Mouse (Mus musculus) retina, adult 2 months (tissue): ENCODE data around the gene AI597479.

Experiments
- DNase-seq: peaks from one replicate; pipeline ENCODE4 v3.0.0-alpha.2; 2012; ENCODE audit warnings: low read depth, low spot score

AI597479 gene

DNA sequence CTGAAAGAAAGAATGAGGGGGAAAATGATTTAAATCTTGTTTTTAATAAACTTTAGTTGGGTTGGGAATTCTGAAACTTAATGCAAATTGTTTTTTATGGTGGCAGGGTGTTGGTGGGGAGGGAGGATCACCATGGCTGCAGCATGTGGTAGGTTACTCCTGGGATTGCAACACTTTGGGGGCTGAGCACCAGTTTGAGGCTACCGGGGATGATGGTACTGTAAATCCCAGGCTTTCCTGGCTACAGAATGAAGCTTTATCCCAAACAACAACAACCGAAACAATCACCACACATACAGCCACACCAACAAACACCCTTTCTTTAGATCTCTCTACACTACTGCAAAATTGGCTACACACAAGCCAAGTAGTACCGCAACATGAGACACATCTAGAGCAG, 63.9 kb downstream of the AI597479 start:
- no peak for DNase-seq

DNA sequence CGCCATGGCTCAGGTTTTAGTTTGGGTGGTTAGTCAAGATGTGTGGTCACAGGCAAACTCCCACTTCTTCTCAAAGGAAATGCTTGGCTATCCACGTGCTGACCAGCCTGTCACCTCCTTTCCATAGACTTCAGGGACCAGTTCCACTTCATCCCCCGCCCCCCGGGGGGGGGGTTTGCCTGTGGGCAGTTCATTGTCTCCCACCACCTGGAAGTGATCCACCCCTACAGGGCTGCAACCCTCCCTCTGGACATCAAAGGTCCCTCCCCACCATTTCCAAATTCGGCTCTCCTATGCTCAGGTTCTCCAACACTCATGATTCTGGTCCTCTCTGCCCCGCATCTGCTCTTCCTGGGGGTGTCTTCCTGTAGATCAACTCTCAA, 64.6 kb downstream of the AI597479 start:
- no peak for DNase-seq

DNA sequence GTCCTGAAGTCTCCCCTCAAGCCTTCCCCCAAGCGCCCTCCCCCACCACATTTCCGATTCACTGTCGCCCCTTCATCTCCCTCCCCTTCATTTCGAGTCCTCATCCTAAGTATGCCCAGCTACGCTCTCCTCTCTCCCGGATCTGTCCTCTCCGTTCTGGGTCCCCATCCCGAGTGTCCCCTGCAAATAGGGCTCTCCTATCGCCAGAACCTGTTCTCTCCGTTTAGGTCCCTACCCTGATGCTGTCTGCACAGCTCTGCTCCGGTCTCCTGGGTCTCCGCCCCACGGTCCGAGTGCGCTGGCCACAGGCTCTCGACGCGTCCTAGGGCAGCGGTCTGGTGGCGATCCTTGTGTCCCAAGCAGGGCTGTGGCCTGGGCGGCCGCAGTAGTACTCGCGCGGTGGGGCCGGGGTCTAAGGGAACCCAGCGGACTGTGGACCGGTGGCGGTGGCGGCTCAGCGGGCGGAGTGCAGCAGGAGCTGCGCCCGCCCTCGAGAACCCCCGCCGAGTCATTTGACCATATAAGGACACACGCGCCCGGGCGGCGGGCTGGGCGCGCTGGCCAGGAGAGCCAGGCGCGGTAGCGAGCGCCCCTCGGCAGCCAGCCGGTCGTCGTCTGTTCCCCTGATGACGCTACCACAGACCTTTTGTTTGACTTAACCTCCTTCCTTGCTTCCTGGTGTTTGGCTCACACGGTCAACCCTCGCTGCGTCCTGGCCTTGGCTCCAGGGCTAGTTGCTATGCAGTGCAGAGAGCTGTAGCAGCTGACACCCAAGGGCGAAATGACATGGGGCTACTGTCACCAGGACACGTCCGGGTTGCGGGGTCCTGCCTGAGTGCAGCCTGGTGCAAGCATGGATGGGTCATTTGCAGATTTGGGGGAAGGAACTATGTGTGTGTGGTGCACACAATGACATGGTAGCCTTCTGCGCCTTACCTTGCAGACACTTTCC, 65.2 kb downstream of the AI597479 start:
- DNase-seq = no peak

DNA sequence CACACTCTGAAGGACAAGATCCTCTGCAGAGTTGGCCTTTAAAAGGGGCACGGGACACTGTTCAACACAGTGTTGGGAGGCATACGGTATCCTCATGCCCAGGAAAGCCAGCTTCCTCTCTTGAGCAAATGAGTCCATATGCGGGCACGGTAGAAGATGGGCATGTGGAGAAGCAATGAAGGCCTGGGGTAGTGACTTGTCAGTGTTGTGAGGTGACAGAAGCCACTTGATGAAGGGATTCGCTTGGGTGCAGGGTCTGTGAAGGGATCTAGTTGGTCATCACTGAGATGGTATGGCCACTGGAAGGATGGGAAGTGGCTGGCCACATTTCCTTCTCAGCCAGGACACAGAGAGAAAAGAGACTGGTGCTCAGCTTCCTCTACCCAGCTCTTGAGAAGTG, 66.1 kb downstream of the AI597479 start:
- DNase-seq = no peak
